Mouse (Mus musculus) thymus, adult 2 months (tissue): ENCODE results near the gene Ccdc51.

Experiments used
- CTCF ChIP-seq: fragments of 200-500 bp; IDR thresholded peaks from 2 replicates; pipeline ENCODE4 v1.5.1; 2012; ENCODE audit warnings: mild to moderate bottlenecking, control low read depth, low read length, moderate library complexity, borderline replicate concordance; ENCODE audit not compliant: control insufficient read depth, poor library complexity, insufficient read depth; ENCODE audit errors: extremely low read depth
- POLR2A ChIP-seq: fragments of 200-500 bp; IDR thresholded peaks from 2 replicates; pipeline ENCODE4 v1.6.1; 2012; ENCODE audit warnings: mild to moderate bottlenecking, low read length, control low read depth, moderate library complexity; ENCODE audit not compliant: control insufficient read depth, poor library complexity, insufficient read depth; ENCODE audit errors: extremely low read depth

GRCm38 (mm10) chr9:109122553-109123085, 40.3 kb downstream of the Ccdc51 start:
- TF ChIP-seq CTCF (no peak), POLR2A (no peak)
